Mouse (Mus musculus) heart, postnatal 0 days (tissue): ENCODE results near the gene Tnr. TPM values are rescaled to one million over a fixed set of nuclear protein-coding genes. Genes with fewer than 3 reads are reported as not detected.

Source experiments
- ATAC-seq: fragments of 200-750 bp; cut with Nextera tagmentation; 2 replicates; pipeline ENCODE4 v1.8.0; 2017; ENCODE audit warnings: low read depth, moderate number of reproducible peaks, moderate library complexity; ENCODE audit not compliant: insufficient read depth
- DNase-seq: peaks from one replicate; pipeline ENCODE4 v3.0.0-alpha.2; 2016; ENCODE audit warnings: low spot score
- H3K27ac ChIP-seq: fragments of 300-500 bp; sonication (generic); 2 replicates; pipeline ENCODE4 v1.5.1; 2014; ENCODE audit warnings: low read depth, mild to moderate bottlenecking
- H3K27me3 ChIP-seq: fragments of 300-500 bp; sonication (generic); 2 replicates; pipeline ENCODE4 v1.6.1; 2014; ENCODE audit warnings: low read length, mixed read lengths; ENCODE audit not compliant: control insufficient read depth, insufficient read depth
- H3K36me3 ChIP-seq: fragments of 300-500 bp; sonication (generic); replicated peaks from 2 replicates; pipeline ENCODE4 v1.6.1; 2014; ENCODE audit warnings: low read length, mixed read lengths; ENCODE audit not compliant: control insufficient read depth, insufficient read depth
- H3K4me1 ChIP-seq: fragments of 300-500 bp; sonication (generic); 2 replicates; pipeline ENCODE4 v1.6.1; 2014; ENCODE audit warnings: antibody characterized with exemption; ENCODE audit not compliant: control insufficient read depth, insufficient read depth
- H3K4me2 ChIP-seq: fragments of 300-500 bp; sonication (generic); 2 replicates; pipeline ENCODE4 v1.6.1; 2014; ENCODE audit warnings: low read depth, mild to moderate bottlenecking, low read length, moderate library complexity
- H3K4me3 ChIP-seq: fragments of 300-500 bp; sonication (generic); 2 replicates; pipeline ENCODE4 v1.5.1; 2014; ENCODE audit warnings: low read depth, low read length
- H3K9ac ChIP-seq: fragments of 300-500 bp; sonication (generic); replicated peaks from 2 replicates; pipeline ENCODE4 v1.6.1; 2014; ENCODE audit warnings: low read depth, low read length, mixed read lengths
- H3K9me3 ChIP-seq: fragments of 300-500 bp; sonication (generic); replicated peaks from 2 replicates; pipeline ENCODE4 v1.6.1; 2016; ENCODE audit warnings: low read length; ENCODE audit not compliant: control insufficient read depth
- CTCF ChIP-seq: IDR thresholded peaks from 2 replicates; pipeline ENCODE4 v1.5.1; 2016; ENCODE audit warnings: antibody characterized with exemption, control low read depth, low read depth
- EP300 ChIP-seq: IDR thresholded peaks from 2 replicates; pipeline ENCODE4 v1.6.1; 2016; ENCODE audit warnings: antibody characterized with exemption, low read depth
- WGBS: fragments of 180-500 bp; shearing (Covaris S2); extraction: QIAGEN DNeasy Blood & Tissue Kit; methylation state at CpG from one replicate; pipeline ENCODE4 v1.1.7; 2014; 5-methylcytosine and 5-hydroxymethylcytosine counted together
- polyA plus RNA-seq: library from polyadenylated mRNA; unstranded; fragments of >200 nt; fragmentation: Nextera tagmentation; extraction: Ambion mirVana; gene quantifications from 2 replicates; pipeline ENCODE4 v1.2.1, GENCODE M21; 2015
- total RNA-seq: library from RNA; depleted of rRNA; stranded (reverse); fragments of >200 nt; gene quantifications from 2 replicates; pipeline ENCODE4 v1.2.3, GENCODE M21; 2014; ENCODE audit warnings: low replicate concordance

Tnr gene
- total and polyA plus RNA-seq, 2 experiments from 2014 or later: 0.04 to 0.08 TPM

DNA sequence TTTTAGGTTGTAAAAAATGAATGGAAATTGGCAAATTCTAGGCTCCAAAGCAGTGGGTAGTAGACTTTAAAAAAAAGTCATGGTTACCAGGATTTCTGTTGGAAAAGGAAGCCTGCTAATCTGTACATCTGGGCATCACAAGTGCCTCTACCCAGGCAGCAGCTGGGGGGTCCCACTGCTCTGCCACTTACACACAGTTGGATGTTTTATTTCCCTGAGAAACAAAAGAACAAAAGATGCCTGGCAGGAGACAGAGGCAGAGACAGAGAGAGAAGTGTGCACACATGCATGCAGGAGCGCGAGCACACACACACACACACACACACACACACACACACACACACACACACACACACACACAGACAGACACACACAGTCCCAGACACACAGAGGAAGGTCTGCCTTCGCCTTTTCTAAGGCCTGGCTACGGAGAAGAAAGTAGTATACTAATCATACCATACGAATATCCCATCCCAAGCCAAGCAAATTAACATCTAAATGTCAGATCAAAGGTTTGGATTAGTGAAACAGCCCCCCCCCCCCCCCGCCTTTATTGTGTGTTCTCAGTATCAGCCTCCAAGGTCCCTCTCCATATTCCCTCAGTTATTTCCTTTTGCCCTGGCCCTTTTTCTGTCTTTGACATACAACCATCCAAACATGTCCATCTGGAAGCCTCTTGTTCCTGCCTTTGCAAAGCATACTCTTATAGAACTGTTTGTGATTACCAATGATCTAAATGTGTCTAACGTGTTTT lies 378.0 kb downstream of the Tnr start:
- Histone ChIP-seq H3K27me3 (no peaks in the 10 kb centered on the region), H3K9ac (no peak overlapping the region), H3K4me2 (no peak overlapping the region), H3K9me3 (no peaks in the 10 kb centered on the region), H3K36me3 (no peaks in the 10 kb centered on the region), H3K4me3 (no peak overlapping the region), H3K4me1 (no peaks in the 10 kb centered on the region), H3K27ac (no peak overlapping the region)
- 79% methylated on average over 7 of the region's 7 CpGs for WGBS
- DNase-seq: no peak
- ATAC-seq: no peak
- no peak for TF ChIP-seq EP300
- TF ChIP-seq CTCF: no peak

DNA sequence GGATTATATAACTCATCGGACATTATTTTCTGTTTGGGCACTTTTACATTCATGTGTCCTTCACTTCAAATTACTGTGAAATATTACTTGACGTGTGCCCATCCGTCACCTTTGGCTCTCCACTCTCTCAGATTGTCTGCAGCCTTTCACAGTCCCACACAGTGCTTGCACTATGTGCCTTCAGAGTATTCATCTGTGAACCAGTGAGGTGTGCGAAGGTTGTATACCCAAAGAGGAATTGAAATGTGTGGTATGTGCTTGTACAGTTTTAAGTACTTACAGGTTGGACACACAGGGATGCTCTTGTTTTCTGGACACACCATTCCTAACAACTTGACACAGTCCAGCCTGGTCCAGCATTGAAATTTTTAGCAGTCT lies 378.5 kb downstream of the Tnr start:
- Histone ChIP-seq H3K4me1 (no peaks in the 10 kb centered on the region), H3K36me3 (no peaks in the 10 kb centered on the region), H3K4me2 (no peak overlapping the region), H3K4me3 (no peak overlapping the region), H3K27ac (no peak overlapping the region), H3K9ac (no peak overlapping the region), H3K9me3 (no peaks in the 10 kb centered on the region), H3K27me3 (no peaks in the 10 kb centered on the region)
- ATAC-seq: no peak
- DNase-seq: no peak
- no peak for TF ChIP-seq EP300
- no peak for TF ChIP-seq CTCF
- WGBS: 88% methylated on average over 4 of the region's 4 CpGs

DNA sequence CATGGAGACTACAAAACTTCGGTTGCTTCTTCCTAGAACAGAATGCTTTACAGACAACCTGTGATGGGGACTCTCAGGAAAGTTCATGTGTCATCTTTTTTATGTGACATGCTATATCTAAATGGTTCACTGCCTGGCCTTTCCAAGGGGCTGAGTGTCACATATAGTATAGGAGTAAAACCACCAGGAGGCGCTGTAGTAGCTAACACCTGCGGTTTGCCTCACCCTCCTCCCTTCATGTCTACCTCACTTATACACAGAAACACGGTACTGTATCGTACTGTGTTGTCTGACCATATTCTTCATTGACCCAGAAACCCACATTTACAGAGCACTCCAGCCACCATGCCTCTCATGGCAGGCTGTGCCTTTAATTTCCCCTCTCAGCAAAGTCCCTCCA lies 387.4 kb downstream of the Tnr start:
- no peak overlapping the region for H3K4me3 ChIP-seq
- no peaks in the 10 kb centered on the region for H3K9me3 ChIP-seq
- 0 out of 2 replicates have a peak, but pooled peaks have one; percentile 55 for ATAC-seq
- no peaks in the 10 kb centered on the region for H3K4me1 ChIP-seq
- peak; percentile 60 for TF ChIP-seq CTCF
- no peak for TF ChIP-seq EP300
- no peaks in the 10 kb centered on the region for H3K27me3 ChIP-seq
- H3K36me3 ChIP-seq: no peaks in the 10 kb centered on the region
- no peak overlapping the region for H3K27ac ChIP-seq
- no peak overlapping the region for H3K4me2 ChIP-seq
- peak; percentile 65 for DNase-seq
- 21% methylated on average over 5 of the region's 5 CpGs for WGBS
- no peak overlapping the region for H3K9ac ChIP-seq

GRCm38 (mm10) chr1:159914726-159915125 lies 391.2 kb downstream of the Tnr start:
- no peak overlapping the region for H3K4me2 ChIP-seq
- no peak overlapping the region for H3K9ac ChIP-seq
- H3K36me3 ChIP-seq: no peaks in the 10 kb centered on the region
- no peaks in the 10 kb centered on the region for H3K4me1 ChIP-seq
- no peak overlapping the region for H3K27ac ChIP-seq
- DNase-seq: no peak
- no peak overlapping the region for H3K4me3 ChIP-seq
- ATAC-seq: no peak
- TF ChIP-seq CTCF: no peak
- no peak for TF ChIP-seq EP300
- H3K9me3 ChIP-seq: no peaks in the 10 kb centered on the region
- no peaks in the 10 kb centered on the region for H3K27me3 ChIP-seq

DNA sequence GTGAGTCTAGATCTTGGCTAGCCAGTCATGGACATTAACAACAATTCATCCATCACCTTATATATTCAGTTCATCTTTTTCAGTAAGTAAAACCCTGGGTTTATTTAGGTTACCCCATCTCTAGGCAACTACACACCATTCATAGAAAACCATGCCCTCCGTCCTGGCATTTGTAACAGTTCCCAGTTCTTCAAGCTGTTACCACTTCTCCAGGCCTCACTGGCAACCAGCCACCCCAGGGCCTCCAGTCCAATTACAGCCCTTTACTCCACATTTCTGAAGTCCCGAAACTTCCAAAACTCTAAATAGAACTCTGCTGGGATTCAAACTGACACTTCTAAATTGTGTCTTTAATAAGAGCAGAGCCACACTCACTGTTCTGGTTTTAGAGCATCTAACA lies 397.0 kb downstream of the Tnr start:
- no peak overlapping the region for H3K4me3 ChIP-seq
- DNase-seq (no peak), ATAC-seq (no peak)
- no peak overlapping the region for H3K27ac ChIP-seq
- no peaks in the 10 kb centered on the region for H3K9me3 ChIP-seq
- H3K4me2 ChIP-seq: no peak overlapping the region
- no peak overlapping the region for H3K9ac ChIP-seq
- H3K4me1 ChIP-seq: no peaks in the 10 kb centered on the region
- H3K27me3 ChIP-seq: no peaks in the 10 kb centered on the region
- 36% methylated on average over 2 of the region's 2 CpGs for WGBS
- TF ChIP-seq CTCF (no peak), EP300 (no peak)
- no peaks in the 10 kb centered on the region for H3K36me3 ChIP-seq

GRCm38 (mm10) chr1:159923010-159923409 lies 399.4 kb downstream of the Tnr start:
- DNase-seq (peak; percentile 42), ATAC-seq (peak; percentile 44)
- H3K9me3 ChIP-seq: no peaks in the 10 kb centered on the region
- no peak overlapping the region for H3K4me2 ChIP-seq
- TF ChIP-seq CTCF: no peak
- no peak for TF ChIP-seq EP300
- H3K9ac ChIP-seq: no peak overlapping the region
- H3K4me3 ChIP-seq: no peak overlapping the region
- H3K27me3 ChIP-seq: no peaks in the 10 kb centered on the region
- H3K4me1 ChIP-seq: no peaks in the 10 kb centered on the region
- WGBS: 74% methylated on average over 7 of the region's 7 CpGs
- no peaks in the 10 kb centered on the region for H3K36me3 ChIP-seq
- peak overlapping the region; percentile 17; the same call in 1 of the 2 replicates for H3K27ac ChIP-seq
